Mouse (Mus musculus): Measurements from ENCODE around the gene Spag6l.

GRCm38 (mm10) chr16:16863978-16864377 is 34.7 kb upstream of the Spag6l start, which contains the start of gene Igll1:
- TF ChIP-seq POLR2A (IDR thresholded peaks at IDR 0.05; ENCODE audit: low read depth, low read length): no peak
- TF ChIP-seq CTCF (conservative IDR thresholded peaks at IDR 0.05; ENCODE audit: insufficient read depth, insufficient read length, low read depth, low read length): no peak

All from kidney, adult 2 months (tissue).